Mouse (Mus musculus) retina, postnatal 7 days (tissue): ENCODE measurements around the gene Gm20388.

Experiments used
- DNase-seq: peaks from one replicate; pipeline ENCODE4 v3.0.0-alpha.2; 2012; ENCODE audit warnings: low read depth, low spot score

Gm20388 gene

GRCm38 (mm10) chr8:121685419-121685818, 1774.8 kb downstream of the Gm20388 start:
- peak; percentile 36 for DNase-seq

GRCm38 (mm10) chr8:121687455-121688161, 1777.0 kb downstream of the Gm20388 start:
- no peak for DNase-seq

GRCm38 (mm10) chr8:121688496-121688895, 1777.9 kb downstream of the Gm20388 start:
- no peak for DNase-seq

- DNase-seq = no peak
Measured at GRCm38 (mm10) chr8:121694453-121694852, 1783.8 kb downstream of the Gm20388 start.

- DNase-seq = no peak
Measured at GRCm38 (mm10) chr8:121695585-121696184, 1785.0 kb downstream of the Gm20388 start.

- no peak for DNase-seq
Measured at GRCm38 (mm10) chr8:121697735-121698614, 1787.3 kb downstream of the Gm20388 start.

GRCm38 (mm10) chr8:121698615-121699101, 1788.0 kb downstream of the Gm20388 start:
- no peak for DNase-seq

GRCm38 (mm10) chr8:121699936-121700335, 1789.3 kb downstream of the Gm20388 start:
- no peak for DNase-seq

- no peak for DNase-seq
Measured at GRCm38 (mm10) chr8:121705174-121705573, 1794.5 kb downstream of the Gm20388 start.

GRCm38 (mm10) chr8:121706956-121707355, 1796.3 kb downstream of the Gm20388 start:
- no peak for DNase-seq

- no peak for DNase-seq
Measured at GRCm38 (mm10) chr8:121708406-121708805, 1797.8 kb downstream of the Gm20388 start.

GRCm38 (mm10) chr8:121717502-121717901, 1806.9 kb downstream of the Gm20388 start:
- no peak for DNase-seq

- DNase-seq = peak; percentile 86
Measured at GRCm38 (mm10) chr8:121717982-121718425, 1807.4 kb downstream of the Gm20388 start.

- DNase-seq = no peak
Measured at GRCm38 (mm10) chr8:121718925-121719324, 1808.3 kb downstream of the Gm20388 start.

GRCm38 (mm10) chr8:121721072-121721471, 1810.4 kb downstream of the Gm20388 start:
- no peak for DNase-seq

- no peak for DNase-seq
Measured at GRCm38 (mm10) chr8:121723846-121724245, 1813.2 kb downstream of the Gm20388 start.

GRCm38 (mm10) chr8:121727164-121727563, 1816.5 kb downstream of the Gm20388 start:
- DNase-seq = no peak

GRCm38 (mm10) chr8:121729323-121729722, 1818.7 kb downstream of the Gm20388 start, which contains the start of gene Jph3:
Jph3 (plus strand) TSS chr8:121729623.
- DNase-seq = no peak

- DNase-seq = no peak
Measured at GRCm38 (mm10) chr8:121729754-121730153, 1819.1 kb downstream of the Gm20388 start.

- DNase-seq = no peak
Measured at GRCm38 (mm10) chr8:121730170-121730569, 1819.5 kb downstream of the Gm20388 start.

- no peak for DNase-seq
Measured at GRCm38 (mm10) chr8:121730646-121731045, 1820.0 kb downstream of the Gm20388 start.

GRCm38 (mm10) chr8:121731060-121731459, 1820.4 kb downstream of the Gm20388 start:
- no peak for DNase-seq
